Mouse (Mus musculus): Measurements from ENCODE around the gene Gm28042.
A peak's percentile ranks its signal among the peaks of the same experiment; 100 is the strongest.

The Gm28042 gene

DNA sequence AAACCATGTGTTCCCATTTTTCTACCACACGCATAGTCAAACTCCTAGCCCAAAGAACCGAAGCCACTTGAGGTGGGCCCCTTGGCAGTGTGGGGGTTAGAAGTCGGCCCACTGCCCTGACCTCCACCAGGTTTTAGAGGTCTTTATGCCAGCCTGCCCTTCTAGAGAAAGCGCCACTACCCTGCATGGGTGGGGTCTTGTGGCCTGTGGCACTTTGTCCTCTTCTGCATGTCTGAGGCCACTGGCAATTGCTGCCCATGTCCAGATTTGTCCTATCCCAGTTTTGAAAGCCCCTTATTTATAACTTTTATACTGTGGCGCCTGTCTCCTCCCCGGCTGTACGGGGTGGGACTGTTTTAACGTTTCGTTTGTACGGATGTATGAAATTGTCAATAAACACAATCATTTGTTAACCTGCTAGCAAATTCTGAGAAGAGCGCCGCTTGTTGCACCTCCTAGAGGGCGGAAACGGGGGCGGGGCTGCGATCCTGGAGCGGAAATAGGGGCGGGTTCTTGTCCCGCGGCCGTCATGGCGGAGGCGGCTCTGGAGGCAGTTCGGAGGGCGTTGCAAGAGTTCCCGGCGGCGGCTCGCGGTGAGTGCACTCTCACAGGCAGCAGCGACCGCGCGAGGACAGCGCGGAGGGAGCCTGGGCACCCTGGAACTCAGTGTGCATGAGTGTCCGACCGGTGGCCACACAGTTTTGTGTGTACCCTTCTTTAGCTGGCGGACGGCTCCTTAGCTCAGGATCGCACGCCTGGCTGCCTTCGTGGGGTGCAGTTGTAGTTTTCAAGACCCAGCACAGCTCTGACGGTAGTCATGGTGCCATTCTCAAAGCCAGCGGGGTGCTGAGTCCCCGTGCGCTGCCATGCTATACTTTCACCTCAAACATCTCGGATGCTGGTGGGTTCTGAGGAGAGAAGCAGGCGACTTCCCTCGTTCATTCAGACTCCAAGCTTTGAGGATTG lies at the start of gene Gm28042, which contains the start of gene Jmjd7:
Gm28042 (plus strand) TSS at position 510 of the 966 bp plus-strand sequence.
Jmjd7 (plus strand) TSS at position 500 of the 966 bp plus-strand sequence.
- DNase-seq: peak; percentile 87

- DNase-seq: no peak
Observed at GRCm38 (mm10) chr2:119980343-119980986, 46.8 kb upstream of the Gm28042 start.

- no peak for DNase-seq
Observed at GRCm38 (mm10) chr2:119981631-119982030, 45.7 kb upstream of the Gm28042 start.

DNA sequence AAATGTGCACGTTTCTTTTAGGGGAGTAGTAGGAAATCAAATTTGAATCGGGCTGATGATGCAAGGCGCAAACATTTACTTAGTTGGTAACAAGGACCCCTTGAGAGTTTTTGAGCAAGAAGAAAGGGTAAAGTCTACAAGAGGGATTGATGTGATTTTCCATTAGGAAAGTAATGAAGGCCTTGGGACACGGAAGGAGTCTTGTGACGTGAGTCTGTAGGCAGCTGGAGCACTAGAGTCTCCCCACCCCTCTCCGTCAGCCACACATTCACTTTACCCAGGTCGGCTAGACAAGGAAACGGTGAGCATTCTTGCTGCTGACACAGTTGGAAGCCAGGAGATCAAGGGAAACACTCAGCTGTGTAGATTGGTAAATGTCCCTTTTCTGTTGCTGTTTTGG lies 41.4 kb upstream of the Gm28042 start:
- DNase-seq: no peak

DNA sequence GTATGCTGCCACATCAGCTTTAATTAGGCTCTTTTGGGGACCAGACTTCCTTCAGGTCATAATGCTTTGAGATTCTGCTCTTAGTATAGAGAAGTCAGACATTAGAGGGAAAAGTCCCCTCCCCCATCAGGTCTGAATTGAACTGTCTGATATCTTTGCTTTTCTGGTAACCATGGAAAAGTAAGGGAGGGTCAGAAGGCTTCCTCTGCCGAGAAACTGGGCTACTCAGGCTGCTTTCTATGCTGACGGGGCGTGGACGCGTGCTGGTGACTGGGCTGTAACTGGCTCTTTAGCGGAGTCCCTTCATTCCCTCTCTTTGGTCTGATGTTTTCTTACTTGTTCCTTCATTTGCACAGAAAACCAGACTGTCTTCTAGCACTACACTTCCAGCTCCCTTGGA lies 40.9 kb upstream of the Gm28042 start:
- no peak for DNase-seq

DNA sequence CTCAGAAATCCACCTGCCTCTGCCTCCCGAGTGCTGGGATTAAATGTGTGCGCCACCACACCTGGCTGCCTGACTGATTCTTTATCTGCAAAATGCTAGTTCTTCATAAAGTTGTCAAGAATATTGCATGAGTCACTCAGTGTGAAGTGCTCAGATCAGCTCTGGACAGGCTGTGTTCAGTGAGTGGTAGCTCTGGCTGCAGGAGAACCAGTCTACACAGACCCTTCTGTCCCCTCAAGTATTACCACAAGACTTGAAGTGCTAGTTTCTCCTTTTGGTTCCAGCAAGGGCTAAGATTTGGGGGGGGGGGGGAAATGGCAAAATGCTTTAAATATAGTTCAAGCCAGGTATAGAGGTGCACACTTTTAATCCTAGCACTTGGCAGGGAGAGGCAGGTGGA lies 39.9 kb upstream of the Gm28042 start:
- DNase-seq: no peak

GRCm38 (mm10) chr2:119988952-119989351 lies 38.3 kb upstream of the Gm28042 start:
- DNase-seq: no peak

DNA sequence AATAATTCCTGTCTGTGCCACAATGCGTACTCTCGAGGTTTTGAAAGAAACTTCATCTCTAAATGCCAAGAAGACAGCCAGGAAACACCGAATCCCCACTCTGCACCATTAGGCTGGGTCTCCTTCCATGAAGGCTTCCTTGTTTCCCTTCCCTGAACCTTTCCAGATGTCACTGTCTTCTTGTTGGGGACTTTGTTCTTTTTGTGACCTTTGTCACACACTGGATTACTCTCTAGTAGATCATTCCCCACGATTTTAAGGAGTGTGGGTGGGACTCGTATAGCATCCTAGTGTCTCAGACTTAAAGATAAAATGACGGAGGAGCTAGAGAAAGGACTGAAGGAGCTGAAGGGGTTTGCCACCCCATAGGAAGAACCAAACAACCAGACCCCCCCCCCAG lies 36.4 kb upstream of the Gm28042 start:
- no peak for DNase-seq

GRCm38 (mm10) chr2:119992349-119992748 lies 34.9 kb upstream of the Gm28042 start:
- DNase-seq: no peak

GRCm38 (mm10) chr2:119993515-119993914 lies 33.8 kb upstream of the Gm28042 start:
- DNase-seq: no peak

- no peak for DNase-seq
Observed at GRCm38 (mm10) chr2:119994839-119995238, 32.5 kb upstream of the Gm28042 start.

GRCm38 (mm10) chr2:119995391-119996281 lies 31.7 kb upstream of the Gm28042 start:
- no peak for DNase-seq

DNA sequence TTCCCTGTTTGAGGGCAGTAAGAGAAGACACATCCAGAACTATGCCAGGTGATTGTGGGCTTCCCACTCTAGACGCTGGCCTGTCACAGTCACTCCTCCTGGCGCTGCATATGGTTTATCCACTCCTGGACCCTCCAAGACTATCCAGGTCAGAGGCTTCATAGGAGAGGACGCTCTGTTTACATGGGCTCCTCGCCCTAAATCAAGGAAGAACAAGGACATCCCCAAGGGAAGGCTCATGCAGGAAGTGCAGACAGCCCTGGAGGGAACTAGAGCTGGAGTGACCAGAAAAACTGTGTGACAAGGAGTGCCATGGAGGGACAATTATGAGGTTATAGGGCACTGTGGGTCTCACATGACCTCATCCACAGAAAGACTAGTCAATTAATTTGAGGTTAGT lies 29.9 kb upstream of the Gm28042 start:
- DNase-seq: no peak

GRCm38 (mm10) chr2:119999731-120000130 lies 27.6 kb upstream of the Gm28042 start:
- no peak for DNase-seq

GRCm38 (mm10) chr2:120000882-120001584 lies 26.3 kb upstream of the Gm28042 start:
- DNase-seq: no peak

DNA sequence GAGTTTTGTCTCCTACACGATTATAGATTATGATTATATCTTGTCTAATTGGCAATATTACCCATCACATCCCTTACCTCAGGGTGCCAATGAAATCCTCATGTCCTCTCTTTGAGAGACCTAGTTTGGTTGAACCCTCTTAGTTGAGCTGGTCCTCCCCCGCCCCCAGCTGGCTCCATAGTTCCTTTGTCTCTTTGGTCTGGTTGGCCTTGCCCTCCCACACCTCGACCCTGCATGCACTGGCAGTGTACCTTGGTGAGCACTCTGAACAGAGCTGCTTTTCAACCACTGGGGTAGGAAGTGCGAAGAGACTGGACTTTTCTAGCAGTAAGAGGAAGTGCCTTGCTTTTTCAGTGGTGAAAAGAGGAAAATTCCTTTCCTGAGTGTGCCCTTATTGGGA lies 25.3 kb upstream of the Gm28042 start:
- no peak for DNase-seq

DNA sequence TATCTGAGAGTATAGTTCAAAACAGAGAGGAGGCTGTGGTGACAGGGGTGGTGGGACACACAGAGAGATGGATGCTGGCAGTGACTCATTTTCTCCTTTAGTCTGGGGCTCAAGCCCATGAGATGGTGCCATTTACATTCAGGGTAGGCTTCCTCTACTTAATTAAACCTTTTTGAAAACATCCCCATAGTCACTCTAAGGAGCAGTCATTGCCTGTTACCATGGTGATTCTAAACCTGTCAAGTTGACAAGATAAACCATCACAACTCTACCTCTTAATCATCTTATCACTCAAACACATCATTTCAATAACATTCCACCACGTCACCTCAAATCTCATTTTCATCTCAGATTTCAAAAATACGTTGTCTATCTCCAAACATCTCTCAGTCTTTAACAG lies 23.3 kb upstream of the Gm28042 start:
- no peak for DNase-seq

DNA sequence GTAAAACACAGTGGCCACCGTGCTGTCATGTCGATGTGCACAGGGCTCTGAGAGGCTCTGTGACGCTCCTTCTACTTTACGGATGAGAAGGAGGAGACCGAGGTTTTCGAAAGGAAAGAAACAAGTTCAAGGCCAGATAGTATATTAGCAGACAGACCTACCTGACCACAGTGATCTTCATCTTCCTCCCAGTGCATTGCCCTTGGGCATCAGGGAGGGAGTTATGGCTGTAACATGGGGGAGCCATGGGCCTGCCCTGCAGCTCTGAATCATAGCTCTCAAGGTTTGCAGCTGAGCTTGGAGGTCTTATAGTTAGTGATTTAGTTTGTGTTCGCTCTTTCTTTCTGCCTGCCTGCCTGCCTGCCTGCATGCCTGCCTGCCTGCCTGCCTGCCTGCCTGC lies 20.6 kb upstream of the Gm28042 start:
- no peak for DNase-seq

DNA sequence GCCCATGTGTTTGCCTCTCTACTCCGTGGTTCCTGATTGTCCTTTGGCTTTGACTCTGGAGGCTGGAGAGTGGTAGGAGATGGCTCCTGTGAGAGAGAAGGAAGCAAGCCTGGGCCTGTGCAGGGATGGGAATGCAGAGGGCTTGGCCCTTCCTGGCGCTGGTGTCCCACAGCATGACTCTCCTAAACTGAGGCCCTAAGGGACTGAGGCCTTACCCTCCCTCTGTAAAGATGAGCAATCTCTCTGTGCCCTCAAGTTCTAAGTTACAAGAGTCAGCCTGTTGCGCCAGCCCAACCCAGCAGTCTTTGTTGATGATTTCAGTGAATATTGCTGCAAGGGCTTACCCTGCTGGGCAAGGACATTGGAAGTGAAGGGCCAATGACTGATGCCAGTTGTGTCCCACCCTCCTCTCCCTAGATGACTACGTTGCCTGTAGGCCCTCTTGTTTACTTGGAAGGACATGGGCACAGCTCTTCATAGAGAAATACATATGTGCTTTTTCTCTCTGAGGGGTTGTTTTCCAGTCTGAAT lies 19.5 kb upstream of the Gm28042 start:
- no peak for DNase-seq

GRCm38 (mm10) chr2:120008672-120009071 lies 18.6 kb upstream of the Gm28042 start:
- no peak for DNase-seq

DNA sequence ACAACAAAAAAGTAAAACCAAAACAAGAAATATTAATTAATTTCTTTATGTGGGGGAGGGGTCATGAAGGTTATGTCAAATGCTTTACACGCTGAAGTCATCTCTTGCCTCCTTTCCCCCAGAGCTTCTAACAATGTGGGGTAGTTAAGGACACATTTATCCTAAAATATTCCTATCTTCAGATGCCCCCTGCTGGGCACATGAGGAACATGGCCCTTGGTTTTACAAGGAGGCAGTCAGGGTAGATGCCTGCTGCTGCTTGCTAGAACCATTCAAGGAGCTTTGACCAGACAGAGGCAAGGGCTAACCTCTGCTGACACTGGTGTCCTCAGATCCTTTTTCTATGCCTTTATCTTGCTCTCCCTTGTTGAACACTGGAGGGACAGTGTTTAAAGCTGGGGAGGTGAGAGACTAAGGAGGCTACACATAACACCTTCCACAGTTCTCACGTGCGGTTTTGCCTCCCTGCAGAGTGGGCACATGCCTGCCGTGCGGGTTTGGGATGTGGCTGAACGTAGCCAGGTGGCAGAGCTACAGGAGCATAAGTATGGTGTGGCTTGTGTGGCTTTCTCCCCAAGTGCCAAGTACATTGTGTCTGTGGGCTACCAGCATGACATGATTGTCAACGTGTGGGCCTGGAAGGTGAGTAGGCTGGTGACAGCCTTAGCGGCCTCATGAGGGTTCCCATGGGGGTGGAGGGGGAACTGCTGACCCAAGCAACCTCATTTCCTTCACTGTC lies 15.7 kb upstream of the Gm28042 start:
- peak; percentile 64 for DNase-seq
